Mouse (Mus musculus): Measurements from ENCODE around the gene Slfn2.

GRCm38 (mm10) chr11:83065441-83066344 lies 781 bp downstream of the Slfn2 start:
- no peak for TF ChIP-seq CTCF (IDR thresholded peaks at IDR 0.05; ENCODE audit: low read depth)
- TF ChIP-seq EP300 (IDR thresholded peaks at IDR 0.05; ENCODE audit: low read depth): no peak
